25 mouse cellular contexts compared by ENCODE assay signal in the genomic region with DNA sequence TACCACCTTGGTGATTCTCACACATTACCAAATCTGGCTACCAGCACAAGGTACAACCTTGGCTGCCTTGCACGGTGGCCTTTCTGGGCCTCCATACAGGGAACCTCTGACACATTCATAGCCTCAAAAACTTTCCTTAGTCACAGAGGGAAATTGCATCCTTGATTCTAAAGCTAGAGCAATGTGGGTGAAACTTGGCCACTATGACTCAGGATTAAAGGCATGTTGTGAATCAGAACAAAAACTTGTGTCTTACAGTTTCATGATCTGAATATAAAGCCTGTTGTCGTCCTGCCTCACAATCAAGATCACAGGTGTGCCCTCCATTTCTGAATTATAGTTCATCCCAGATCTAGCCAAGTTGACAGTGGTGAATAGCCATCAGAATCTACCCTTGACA.
"Had no signal": no experiment of that assay in that cellular context is flagged by ENCODE, and none has a peak within 500 bp of the region (broad histone marks: within the 10 kb centered on the region; RNA-seq: fewer than 3 reads in every experiment).

No protein-coding gene starts in this region.

- H3K9me3 ChIP-seq: heart, embryonic 13.5 days; heart, embryonic 15.5 days; intestine, embryonic 15.5 days; limb, embryonic 10.5 days; liver, embryonic 13.5 days had no signal

- ATAC-seq: hindbrain, embryonic 16.5 days; inflammation-experienced regulatory T-cells, adult 6 months; intestine, embryonic 15.5 days; intestine, postnatal 0 days had no signal

- H3K4me1 ChIP-seq: heart, embryonic 13.5 days; heart, embryonic 15.5 days; hindbrain, embryonic 13.5 days; intestine, embryonic 15.5 days; limb, embryonic 10.5 days; limb, embryonic 12.5 days; liver, embryonic 13.5 days had no signal

- H3K9ac ChIP-seq: heart, embryonic 13.5 days; heart, embryonic 15.5 days; hindbrain, embryonic 13.5 days; intestine, embryonic 15.5 days; limb, embryonic 12.5 days; liver, embryonic 13.5 days had no signal

- H3K27ac ChIP-seq: heart, adult 2 months; heart, embryonic 13.5 days; heart, embryonic 15.5 days; hindbrain, embryonic 13.5 days; intestine, embryonic 15.5 days; layer of hippocampus, adult 2 months; limb, embryonic 10.5 days; limb, embryonic 12.5 days; liver, embryonic 13.5 days had no signal

- H3K4me3 ChIP-seq: heart, adult 2 months; heart, embryonic 13.5 days; heart, embryonic 15.5 days; hindbrain, embryonic 13.5 days; intestine, embryonic 15.5 days; layer of hippocampus, adult 2 months; limb, embryonic 10.5 days; limb, embryonic 12.5 days; liver, embryonic 13.5 days had no signal

- H3K27me3 ChIP-seq: heart, embryonic 13.5 days; heart, embryonic 15.5 days; hindbrain, embryonic 13.5 days; intestine, embryonic 15.5 days; limb, embryonic 12.5 days; liver, embryonic 13.5 days had no signal

- H3K4me2 ChIP-seq: heart, embryonic 11.5 days; heart, embryonic 13.5 days; heart, embryonic 15.5 days; hindbrain, embryonic 13.5 days; intestine, embryonic 15.5 days; limb, embryonic 12.5 days; liver, embryonic 11.5 days; liver, embryonic 13.5 days had no signal

- DNase-seq: gastrocnemius, postnatal 14 days; gastrocnemius, postnatal 36 days; heart, adult 11 months; heart, adult 2 months; heart, postnatal 14 days; heart, postnatal 36 days; kidney, adult 18-20 months; kidney, adult 8-10 months; kidney, postnatal 10 days; kidney, postnatal 25 days; kidney, postnatal 4 days; liver; liver, embryonic 13.5 days had no signal

- H3K36me3 ChIP-seq: heart, embryonic 13.5 days; heart, embryonic 15.5 days; intestine, embryonic 15.5 days; limb, embryonic 10.5 days; limb, embryonic 12.5 days; liver, embryonic 13.5 days had no signal
